Mouse (Mus musculus) hindbrain, embryonic 15.5 days (tissue): ENCODE results near the gene Dgke. TPM values are rescaled to one million over a fixed set of nuclear protein-coding genes. Genes with fewer than 3 reads are reported as not detected.

Experiments used
- ATAC-seq: fragments of 200-750 bp; cut with Nextera tagmentation; 2 replicates; pipeline ENCODE4 v1.8.0; 2017; ENCODE audit warnings: low read depth, moderate number of reproducible peaks, moderate TSS enrichment; ENCODE audit not compliant: low FRiP score
- H3K27ac ChIP-seq: fragments of 300-500 bp; sonication (generic); replicated peaks from 2 replicates; pipeline ENCODE4 v1.5.1; 2015; ENCODE audit warnings: mild to moderate bottlenecking, inconsistent platforms
- H3K27me3 ChIP-seq: fragments of 300-500 bp; sonication (generic); 2 replicates; pipeline ENCODE4 v1.6.1; 2015; ENCODE audit warnings: control low read depth, inconsistent platforms
- H3K36me3 ChIP-seq: fragments of 300-500 bp; sonication (generic); 2 replicates; pipeline ENCODE4 v1.6.1; 2015; ENCODE audit warnings: control low read depth, inconsistent platforms
- H3K4me1 ChIP-seq: fragments of 300-500 bp; sonication (generic); replicated peaks from 2 replicates; pipeline ENCODE4 v1.6.1; 2015; ENCODE audit warnings: control low read depth, inconsistent platforms
- H3K4me2 ChIP-seq: fragments of 300-500 bp; sonication (generic); 2 replicates; pipeline ENCODE4 v1.6.1; 2015; ENCODE audit warnings: moderate library complexity, mild to moderate bottlenecking, inconsistent platforms
- H3K4me3 ChIP-seq: fragments of 300-500 bp; sonication (generic); 2 replicates; pipeline ENCODE4 v1.5.1; 2015; ENCODE audit warnings: mild to moderate bottlenecking, inconsistent platforms
- H3K9ac ChIP-seq: fragments of 300-500 bp; sonication (generic); 2 replicates; pipeline ENCODE4 v1.6.1; 2015; ENCODE audit warnings: inconsistent platforms
- H3K9me3 ChIP-seq: fragments of 300-500 bp; sonication (generic); 2 replicates; pipeline ENCODE4 v1.6.1; 2016; ENCODE audit warnings: control low read depth, inconsistent platforms
- WGBS: fragments of 180-500 bp; shearing (Covaris S2); methylation state at CpG from one replicate; pipeline ENCODE4 v1.1.7; 2015; 5-methylcytosine and 5-hydroxymethylcytosine counted together
- polyA plus RNA-seq: library from polyadenylated mRNA; unstranded; fragments of >200 nt; fragmentation: Nextera tagmentation; extraction: Ambion mirVana; gene quantifications from 2 replicates; pipeline ENCODE4 v1.2.1, GENCODE M21; 2015

Gene Dgke
- polyA plus RNA-seq, 1 experiment from 2014 or later: 17.2 TPM

DNA sequence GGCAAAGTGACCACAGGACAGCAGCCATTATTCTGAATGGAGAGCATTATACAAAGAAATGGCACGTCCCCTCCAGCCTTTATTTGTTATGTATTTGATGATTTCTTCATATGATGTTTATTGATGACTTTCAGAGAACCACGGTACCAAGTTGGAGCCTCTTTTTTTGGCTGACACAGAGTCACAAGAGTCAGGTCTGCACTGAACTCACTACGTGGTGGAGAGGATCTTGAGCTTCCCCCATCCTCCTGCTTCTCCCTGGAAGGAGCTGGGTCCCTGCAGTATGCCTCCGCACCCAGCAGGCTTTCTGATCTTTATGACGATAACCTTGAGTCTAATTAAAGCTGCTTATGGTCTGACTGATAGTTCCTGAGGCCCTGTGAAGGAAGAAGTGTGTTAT, 4.9 kb upstream of the Dgke start:
- WGBS: 70% methylated on average over 5 of the region's 5 CpGs
- ATAC-seq: no peak
- no peak overlapping the region for H3K4me3 ChIP-seq
- no peak overlapping the region for H3K4me2 ChIP-seq
- H3K36me3 ChIP-seq: no peaks in the 10 kb centered on the region
- H3K27me3 ChIP-seq: no peaks in the 10 kb centered on the region
- H3K9ac ChIP-seq: no peak overlapping the region
- H3K4me1 ChIP-seq: no peaks in the 10 kb centered on the region
- H3K27ac ChIP-seq: no peak overlapping the region
- no peaks in the 10 kb centered on the region for H3K9me3 ChIP-seq

DNA sequence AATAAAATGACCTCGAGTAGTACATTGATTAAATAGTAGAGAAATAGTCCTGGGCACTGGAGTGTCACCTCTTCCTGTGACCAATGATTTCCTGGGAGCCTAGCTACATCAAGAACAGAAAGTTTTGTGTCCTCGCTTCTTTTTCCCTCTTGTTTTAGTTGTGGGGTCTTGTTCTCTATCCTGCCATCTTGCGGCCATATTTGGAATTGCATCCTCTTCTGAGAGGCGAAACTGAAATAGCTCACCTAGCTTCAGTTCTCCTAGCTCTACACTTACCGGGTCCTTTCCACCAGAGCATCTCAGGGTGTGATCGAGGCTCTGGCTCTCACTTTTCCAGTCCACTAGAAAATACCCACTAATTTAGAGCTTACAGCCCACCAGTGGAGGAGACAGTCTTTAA, 2.7 kb upstream of the Dgke start:
- ATAC-seq: no peak
- no peaks in the 10 kb centered on the region for H3K36me3 ChIP-seq
- H3K4me1 ChIP-seq: no peaks in the 10 kb centered on the region
- H3K4me3 ChIP-seq: no peak overlapping the region
- H3K9me3 ChIP-seq: no peaks in the 10 kb centered on the region
- WGBS: 26% methylated on average over 6 of the region's 6 CpGs
- no peak overlapping the region for H3K27ac ChIP-seq
- no peak overlapping the region for H3K4me2 ChIP-seq
- no peaks in the 10 kb centered on the region for H3K27me3 ChIP-seq
- H3K9ac ChIP-seq: no peak overlapping the region

DNA sequence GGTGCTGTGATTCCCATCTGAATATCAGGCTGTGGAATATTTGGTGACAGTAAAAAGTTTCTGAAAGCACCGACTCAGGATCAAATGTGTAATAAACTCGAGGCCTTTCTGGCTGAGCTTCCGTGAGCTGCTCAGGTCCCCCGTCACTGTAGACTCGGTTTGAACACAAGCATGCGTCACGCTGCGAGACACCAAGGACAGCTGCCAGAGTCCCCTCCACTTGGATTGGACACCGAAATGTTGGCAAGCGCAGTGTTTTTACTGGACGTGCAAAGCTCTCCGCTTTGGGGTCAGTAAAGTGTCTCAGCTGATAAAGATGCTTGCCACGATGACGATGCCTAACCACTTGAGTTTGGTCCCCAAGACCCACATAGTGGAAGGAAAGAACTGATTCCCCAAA, 2.0 kb upstream of the Dgke start:
- no peak overlapping the region for H3K27ac ChIP-seq
- no peaks in the 10 kb centered on the region for H3K36me3 ChIP-seq
- ATAC-seq: no peak
- no peaks in the 10 kb centered on the region for H3K9me3 ChIP-seq
- no peak overlapping the region for H3K4me2 ChIP-seq
- no peak overlapping the region for H3K4me3 ChIP-seq
- no peaks in the 10 kb centered on the region for H3K27me3 ChIP-seq
- H3K9ac ChIP-seq: no peak overlapping the region
- H3K4me1 ChIP-seq: no peaks in the 10 kb centered on the region
- 97% methylated on average over 14 of the region's 14 CpGs for WGBS

DNA sequence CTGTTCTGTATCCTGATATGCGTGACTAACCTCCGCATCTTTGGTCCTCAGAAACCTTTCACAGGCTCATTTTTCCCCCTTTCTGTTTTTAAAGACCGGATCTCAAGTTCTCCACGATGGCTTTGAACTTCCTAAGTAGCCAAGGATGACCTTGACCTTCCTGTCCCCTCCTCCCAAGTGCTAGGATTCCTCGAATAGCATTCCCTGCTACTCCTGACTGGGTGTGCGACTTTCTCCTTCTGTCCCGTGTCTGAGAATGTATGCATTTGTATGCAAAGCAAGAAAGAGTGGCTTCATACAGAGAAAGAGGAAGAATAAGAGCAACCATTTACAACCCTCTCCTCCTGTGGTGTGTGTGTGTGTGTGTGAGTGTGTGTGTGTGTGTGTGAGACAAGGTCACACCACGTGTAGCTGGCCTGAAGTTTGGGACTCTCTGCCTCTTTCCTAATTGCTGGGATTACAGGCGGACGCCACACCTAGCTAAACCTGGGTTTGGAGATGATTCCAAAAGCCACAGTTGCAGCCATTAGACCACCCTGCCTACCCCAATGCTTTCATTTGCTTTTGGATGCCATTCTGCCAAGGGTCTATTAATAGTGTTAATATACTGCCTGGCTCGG, 1.3 kb upstream of the Dgke start:
- Histone ChIP-seq H3K27me3 (no peaks in the 10 kb centered on the region), H3K9ac (no peak overlapping the region), H3K27ac (no peak overlapping the region), H3K4me3 (no peak overlapping the region), H3K36me3 (no peaks in the 10 kb centered on the region), H3K9me3 (no peaks in the 10 kb centered on the region), H3K4me2 (no peak overlapping the region), H3K4me1 (no peaks in the 10 kb centered on the region)
- 66% methylated on average over 11 of the region's 11 CpGs for WGBS
- no peak for ATAC-seq

DNA sequence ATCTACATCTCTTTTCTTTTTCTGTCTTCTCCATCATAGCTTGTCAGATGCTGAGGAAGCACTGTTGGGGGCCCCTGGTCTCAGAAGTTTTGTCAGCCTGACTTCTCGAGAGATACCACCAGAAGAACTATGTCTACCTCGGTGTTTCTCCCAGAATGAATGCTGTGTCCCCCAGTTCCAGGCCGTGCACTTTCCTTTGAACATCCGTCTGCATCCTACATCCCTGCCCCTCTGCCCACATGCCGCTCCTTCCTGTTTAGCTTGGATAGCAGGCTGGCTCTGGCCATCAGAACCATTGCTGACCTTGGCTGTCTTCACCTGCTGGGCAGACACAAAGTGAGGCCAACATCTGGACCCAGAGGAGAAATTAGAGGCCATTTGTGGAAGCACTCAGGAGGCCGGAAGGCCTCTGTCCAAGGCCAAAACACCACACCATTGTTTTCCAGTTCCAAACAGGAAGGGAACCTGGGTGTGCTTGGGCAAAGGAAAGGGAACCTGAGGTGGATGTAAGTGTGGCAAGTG, 712 bp upstream of the Dgke start:
- Histone ChIP-seq H3K27ac (no peak overlapping the region), H3K27me3 (no peaks in the 10 kb centered on the region), H3K4me3 (no peak overlapping the region), H3K4me2 (no peak overlapping the region), H3K9ac (no peak overlapping the region), H3K4me1 (no peaks in the 10 kb centered on the region), H3K9me3 (no peaks in the 10 kb centered on the region), H3K36me3 (no peaks in the 10 kb centered on the region)
- ATAC-seq: no peak
- 67% methylated on average over 6 of the region's 6 CpGs for WGBS

DNA sequence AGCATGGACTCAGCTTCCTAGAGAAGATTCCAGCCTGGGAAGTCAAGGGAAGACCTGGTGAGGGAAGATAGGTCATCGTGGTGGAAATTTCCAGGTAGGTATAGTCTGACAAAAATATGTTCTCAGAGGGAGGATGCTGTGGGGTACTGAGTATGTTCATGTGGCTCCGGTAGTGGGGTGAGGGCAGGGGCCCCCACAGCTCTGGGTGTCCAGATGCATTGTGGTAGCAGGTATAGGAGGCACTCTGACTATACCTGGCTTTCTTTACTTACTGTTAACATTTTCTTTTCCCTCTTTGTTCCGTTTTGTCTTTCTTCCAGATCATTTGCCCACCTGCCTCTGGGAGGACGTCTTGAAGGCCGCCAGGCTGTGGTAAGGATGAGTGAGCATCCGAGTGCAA, 524 bp downstream of the Dgke start:
- no peak for ATAC-seq
- H3K9me3 ChIP-seq: no peaks in the 10 kb centered on the region
- WGBS: 84% methylated on average over 6 of the region's 6 CpGs
- H3K27ac ChIP-seq: no peak overlapping the region
- H3K4me1 ChIP-seq: no peaks in the 10 kb centered on the region
- H3K27me3 ChIP-seq: no peaks in the 10 kb centered on the region
- no peak overlapping the region for H3K9ac ChIP-seq
- H3K36me3 ChIP-seq: no peaks in the 10 kb centered on the region
- no peak overlapping the region for H3K4me2 ChIP-seq
- H3K4me3 ChIP-seq: no peak overlapping the region

DNA sequence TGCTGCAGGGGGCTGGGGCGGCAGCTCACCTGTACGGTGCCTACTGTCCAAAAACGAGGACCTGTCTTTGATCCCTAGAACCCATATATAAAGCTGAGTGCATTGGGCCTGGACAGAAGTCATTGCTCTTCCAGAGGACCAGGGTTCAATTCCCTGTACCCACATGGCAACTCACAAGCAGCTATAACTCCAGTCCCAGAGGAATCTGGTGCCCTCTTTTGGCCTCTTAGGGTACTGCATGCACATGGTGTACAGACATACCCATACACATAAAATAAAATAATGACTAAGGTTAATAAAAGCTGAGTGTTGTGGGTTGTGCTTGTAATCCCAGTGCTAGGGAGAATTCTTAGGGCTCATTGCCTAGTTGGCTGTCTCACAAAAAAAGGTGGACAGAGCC, 1.4 kb downstream of the Dgke start:
- Histone ChIP-seq H3K9me3 (no peaks in the 10 kb centered on the region), H3K9ac (no peak overlapping the region), H3K4me2 (no peak overlapping the region), H3K27me3 (no peaks in the 10 kb centered on the region), H3K27ac (no peak overlapping the region), H3K4me1 (0 out of 2 replicates have a peak, but pooled peaks cover 2% of the 10 kb centered on the region), H3K36me3 (no peaks in the 10 kb centered on the region), H3K4me3 (no peak overlapping the region)
- ATAC-seq: no peak
- 94% methylated on average over 3 of the region's 3 CpGs for WGBS

DNA sequence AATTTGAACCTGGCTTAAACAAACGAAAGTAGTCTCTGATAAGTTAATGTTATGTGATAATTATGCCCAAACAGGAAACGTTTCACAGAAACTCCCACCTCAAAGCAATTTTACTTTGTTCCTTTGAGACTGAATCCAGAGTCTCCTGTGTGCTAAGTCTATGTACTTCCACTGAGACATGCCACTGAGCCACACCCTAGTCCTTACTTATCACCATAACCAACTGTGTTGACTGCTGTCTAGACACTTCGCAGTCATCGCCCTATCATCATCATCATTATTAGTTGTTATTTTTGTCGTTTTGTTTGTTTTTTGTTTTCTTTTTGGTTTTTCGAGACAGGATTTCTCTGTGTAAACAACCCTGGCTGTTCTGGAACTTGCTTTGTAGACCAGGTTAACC, 2.3 kb downstream of the Dgke start:
- WGBS: 88% methylated on average over 6 of the region's 6 CpGs
- Histone ChIP-seq H3K27me3 (no peaks in the 10 kb centered on the region), H3K4me1 (peaks cover 8% of the 10 kb centered on the region), H3K4me3 (no peak overlapping the region), H3K4me2 (no peak overlapping the region), H3K9me3 (no peaks in the 10 kb centered on the region), H3K9ac (no peak overlapping the region), H3K36me3 (no peaks in the 10 kb centered on the region), H3K27ac (no peak overlapping the region)
- no peak for ATAC-seq

DNA sequence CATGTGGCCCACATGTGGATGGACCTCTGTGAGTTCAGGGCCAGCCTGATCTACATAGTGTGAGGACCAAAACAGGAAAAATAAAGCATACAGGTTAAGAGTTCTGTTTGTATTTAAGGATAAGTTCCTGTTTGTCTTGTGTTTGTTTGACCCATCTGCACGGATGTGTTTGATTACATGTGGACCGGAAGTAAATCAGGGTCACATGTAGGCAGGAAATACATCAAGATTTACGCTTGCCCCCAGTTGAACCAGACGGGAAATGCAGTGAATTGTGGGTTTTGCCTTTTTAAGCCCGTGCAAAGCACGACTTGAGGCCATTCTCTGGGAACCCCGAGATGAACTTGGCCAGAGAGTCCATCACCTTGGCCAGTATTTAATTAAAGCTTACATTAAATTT, 5.3 kb downstream of the Dgke start:
- H3K9me3 ChIP-seq: no peaks in the 10 kb centered on the region
- peaks cover 3% of the 10 kb centered on the region for H3K36me3 ChIP-seq
- no peak overlapping the region for H3K4me3 ChIP-seq
- H3K4me2 ChIP-seq: no peak overlapping the region
- no peaks in the 10 kb centered on the region for H3K27me3 ChIP-seq
- peaks cover 31% of the 10 kb centered on the region for H3K4me1 ChIP-seq
- ATAC-seq: no peak
- 84% methylated on average over 7 of the region's 7 CpGs for WGBS
- H3K27ac ChIP-seq: no peak overlapping the region
- no peak overlapping the region for H3K9ac ChIP-seq

DNA sequence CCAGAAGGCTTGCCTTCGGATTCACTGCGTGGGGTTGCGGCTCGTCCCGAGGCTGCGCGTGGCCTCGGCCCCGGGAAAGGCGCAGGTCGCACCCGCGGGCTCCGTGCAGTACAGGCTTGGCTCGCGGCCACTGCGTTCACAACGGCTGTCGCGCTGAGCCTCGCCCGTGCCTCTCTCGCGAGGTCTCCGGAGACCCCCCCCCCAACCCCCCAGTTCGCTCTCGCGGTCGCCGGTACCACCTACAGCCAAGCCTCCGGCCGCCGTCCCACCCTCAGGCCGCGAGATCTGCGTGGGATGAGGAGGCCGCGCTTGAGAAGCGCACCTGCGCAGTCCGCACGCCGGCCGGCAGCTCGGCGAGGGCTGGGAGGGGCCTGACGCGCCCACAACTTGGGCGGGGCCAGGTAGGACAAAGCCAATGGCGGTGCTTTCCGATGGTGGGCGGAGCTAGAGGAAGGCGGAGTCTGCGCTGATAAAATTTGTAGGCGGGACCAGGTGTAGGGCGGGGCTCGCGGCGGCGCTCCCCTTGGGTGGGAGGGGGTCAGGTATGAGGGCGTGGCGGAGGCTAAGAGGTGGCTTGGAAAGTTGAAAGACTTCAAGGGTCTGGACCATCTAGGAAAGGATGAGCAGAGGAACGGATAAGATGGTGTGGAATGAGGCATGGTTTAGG, 6.1 kb downstream of the Dgke start:
- Histone ChIP-seq H3K4me1 (peaks cover 31% of the 10 kb centered on the region), H3K4me2 (peak overlapping the region; percentile 80), H3K9me3 (no peaks in the 10 kb centered on the region), H3K4me3 (peak overlapping the region; percentile 89), H3K9ac (peak overlapping the region; percentile 84), H3K27me3 (no peaks in the 10 kb centered on the region), H3K27ac (peak overlapping the region; percentile 84), H3K36me3 (peaks cover 3% of the 10 kb centered on the region)
- ATAC-seq: peak; percentile 96
- under 1% methylated on average over 58 of the region's 63 CpGs for WGBS

DNA sequence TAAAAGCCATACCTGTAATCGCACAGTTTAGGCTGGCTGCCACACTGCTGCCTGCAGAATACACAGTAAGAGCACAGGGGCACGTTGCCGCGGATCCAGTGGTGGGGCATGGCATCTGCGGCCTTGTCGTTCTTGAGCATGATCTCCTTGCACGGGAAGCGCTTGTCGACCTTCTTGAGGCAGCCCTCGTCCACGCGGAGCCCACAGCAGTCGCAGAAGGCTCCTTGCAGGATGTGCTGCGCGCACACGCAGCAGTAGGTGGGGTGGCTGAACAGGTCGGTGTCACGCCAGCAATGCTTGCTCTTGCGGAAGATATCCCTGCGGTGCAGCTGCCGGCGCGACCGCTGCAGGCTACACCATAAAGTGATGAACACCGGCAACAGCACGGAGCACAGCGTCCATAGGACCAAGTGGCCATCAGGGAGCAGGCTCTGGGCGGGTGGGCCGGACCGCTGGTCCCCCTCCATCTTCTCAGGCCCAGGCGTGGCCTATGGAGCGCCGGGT, 6.7 kb downstream of the Dgke start:
- Histone ChIP-seq H3K27ac (peak overlapping the region; percentile 84), H3K4me3 (peak overlapping the region; percentile 89), H3K4me2 (peak overlapping the region; percentile 80), H3K9ac (peak overlapping the region; percentile 84), H3K27me3 (no peaks in the 10 kb centered on the region), H3K36me3 (peaks cover 3% of the 10 kb centered on the region), H3K4me1 (peaks cover 31% of the 10 kb centered on the region), H3K9me3 (no peaks in the 10 kb centered on the region)
- ATAC-seq: peak; percentile 82
- under 1% methylated on average over 33 of the region's 33 CpGs for WGBS

DNA sequence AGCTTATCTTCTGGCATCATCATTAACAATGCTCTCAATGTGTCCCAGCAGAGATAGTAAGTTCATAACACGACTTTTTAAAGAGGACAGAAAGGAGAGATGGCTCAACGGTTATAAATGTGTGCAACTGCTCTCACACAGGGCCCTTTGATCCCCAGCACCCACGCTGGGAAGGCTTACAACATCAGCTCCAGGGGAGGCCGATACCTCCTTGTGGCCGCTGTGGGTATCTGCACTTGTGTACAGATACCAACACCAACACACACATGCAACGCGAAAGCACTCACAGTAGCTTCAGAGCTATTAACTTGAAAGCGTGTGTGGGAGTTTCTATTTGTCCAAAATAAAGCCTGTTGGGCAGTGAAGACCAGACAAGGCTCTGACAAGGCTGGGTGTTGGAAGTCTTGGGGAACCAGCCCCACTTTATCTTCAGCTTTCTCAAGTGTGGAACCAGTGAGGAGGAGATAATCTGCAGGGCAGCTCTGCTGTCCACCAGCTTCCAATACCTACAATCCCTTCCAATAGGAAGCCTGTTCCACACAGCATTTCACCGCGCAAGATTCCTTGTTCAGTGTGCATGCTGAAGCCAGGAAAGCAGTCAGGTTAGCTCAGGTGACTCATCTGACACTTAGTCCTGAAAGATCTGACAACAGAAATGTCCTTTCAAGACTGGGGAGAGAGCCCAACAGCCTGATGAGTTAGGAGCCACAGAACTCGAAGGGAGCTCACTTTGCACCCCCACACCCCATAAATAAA, 8.0 kb downstream of the Dgke start:
- 72% methylated on average over 11 of the region's 11 CpGs for WGBS
- Histone ChIP-seq H3K4me3 (peak overlapping the region; percentile 89), H3K4me1 (peaks cover 31% of the 10 kb centered on the region), H3K9ac (peak overlapping the region; percentile 84; the same call in 1 of the 2 replicates), H3K9me3 (no peaks in the 10 kb centered on the region), H3K27me3 (no peaks in the 10 kb centered on the region), H3K4me2 (peak overlapping the region; percentile 80), H3K27ac (no peak overlapping the region), H3K36me3 (peaks cover 8% of the 10 kb centered on the region)
- ATAC-seq: no peak
